Mouse (Mus musculus): ENCODE data around the gene Igf1. TPM values are rescaled to one million over a fixed set of nuclear protein-coding genes. Genes with fewer than 3 reads are reported as not detected.

Igf1 gene
- polyA plus RNA-seq, 1 experiment from 2014 or later, result 61.7 TPM

DNA sequence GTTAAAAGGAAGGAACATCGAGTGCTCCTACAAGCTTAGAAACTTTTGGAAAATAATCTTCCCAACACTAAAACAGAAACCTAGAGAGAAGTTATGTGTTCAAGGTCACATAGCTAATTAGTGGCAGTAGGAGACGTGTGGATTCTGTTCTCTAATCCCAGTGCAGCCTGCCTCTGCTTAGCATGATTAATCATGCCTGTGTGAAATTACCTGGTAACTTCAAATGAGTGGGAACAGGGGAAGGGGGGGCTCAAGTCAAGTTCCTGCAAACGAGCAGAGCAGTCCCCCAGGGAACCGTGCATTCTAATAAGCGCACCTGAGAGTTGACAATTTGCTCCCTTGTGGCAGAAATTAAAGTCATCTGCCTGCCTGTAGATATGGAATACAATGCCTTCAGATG is 14.8 kb downstream of the Igf1 start:
- no peak overlapping the region for H3K4me3 ChIP-seq (ENCODE audit: low read depth, low read length)
- H3K27ac ChIP-seq (replicated peaks; ENCODE audit: low read depth, low read length), result no peak overlapping the region
- no peaks in the 10 kb centered on the region for H3K9me3 ChIP-seq (ENCODE audit: control insufficient read depth, low read length)
- no peaks in the 10 kb centered on the region for H3K36me3 ChIP-seq (ENCODE audit: control insufficient read depth, insufficient read depth, low read length)
- no peak for DNase-seq (ENCODE audit: low spot score)
- WGBS, result 17% methylated on average over 5 of the region's 5 CpGs
- no peak overlapping the region for H3K4me2 ChIP-seq (ENCODE audit: low read depth, severe bottlenecking)
- no peak overlapping the region for H3K9ac ChIP-seq (ENCODE audit: low read length)
- peaks cover 27% of the 10 kb centered on the region for H3K4me1 ChIP-seq (ENCODE audit: control insufficient read depth, insufficient read depth, low read length)
- no peak for ATAC-seq (ENCODE audit: insufficient number of reproducible peaks, low FRiP score, low TSS enrichment, low read depth)
- H3K27me3 ChIP-seq (ENCODE audit: control insufficient read depth, insufficient read depth, low read length), result no peaks in the 10 kb centered on the region; the same call in 1 of the 2 replicates

DNA sequence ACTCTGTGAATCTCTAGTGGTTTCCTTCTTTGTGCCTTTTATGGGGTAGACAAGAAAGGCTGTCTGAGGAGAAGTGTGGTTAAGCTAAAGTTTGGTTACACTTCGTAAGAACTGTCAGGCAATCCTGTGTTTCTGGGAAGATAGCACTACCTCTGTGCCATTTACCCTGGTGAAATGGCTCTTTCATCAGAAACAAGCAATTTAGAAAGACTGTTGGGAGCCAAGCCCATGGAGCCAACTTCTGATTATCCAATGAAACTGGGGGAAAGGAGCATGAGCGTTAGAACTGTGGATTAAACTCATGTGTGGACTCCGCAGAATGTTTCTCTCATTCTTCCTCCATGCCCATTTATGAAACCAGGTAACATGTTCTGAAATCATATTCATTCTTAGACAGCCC is 15.5 kb downstream of the Igf1 start:
- H3K4me2 ChIP-seq (ENCODE audit: low read depth, severe bottlenecking), result no peak overlapping the region
- H3K9ac ChIP-seq (ENCODE audit: low read length), result no peak overlapping the region
- ATAC-seq (ENCODE audit: insufficient number of reproducible peaks, low FRiP score, low TSS enrichment, low read depth) (no peak), DNase-seq (ENCODE audit: low spot score) (no peak)
- no peaks in the 10 kb centered on the region for H3K9me3 ChIP-seq (ENCODE audit: control insufficient read depth, low read length)
- H3K27me3 ChIP-seq (ENCODE audit: control insufficient read depth, insufficient read depth, low read length), result no peaks in the 10 kb centered on the region; the same call in 1 of the 2 replicates
- no peak overlapping the region for H3K27ac ChIP-seq (replicated peaks; ENCODE audit: low read depth, low read length)
- H3K4me1 ChIP-seq (ENCODE audit: control insufficient read depth, insufficient read depth, low read length), result peaks cover 24% of the 10 kb centered on the region
- H3K4me3 ChIP-seq (ENCODE audit: low read depth, low read length), result no peak overlapping the region
- no peaks in the 10 kb centered on the region for H3K36me3 ChIP-seq (ENCODE audit: control insufficient read depth, insufficient read depth, low read length)
- 86% methylated on average over 3 of the region's 3 CpGs for WGBS

DNA sequence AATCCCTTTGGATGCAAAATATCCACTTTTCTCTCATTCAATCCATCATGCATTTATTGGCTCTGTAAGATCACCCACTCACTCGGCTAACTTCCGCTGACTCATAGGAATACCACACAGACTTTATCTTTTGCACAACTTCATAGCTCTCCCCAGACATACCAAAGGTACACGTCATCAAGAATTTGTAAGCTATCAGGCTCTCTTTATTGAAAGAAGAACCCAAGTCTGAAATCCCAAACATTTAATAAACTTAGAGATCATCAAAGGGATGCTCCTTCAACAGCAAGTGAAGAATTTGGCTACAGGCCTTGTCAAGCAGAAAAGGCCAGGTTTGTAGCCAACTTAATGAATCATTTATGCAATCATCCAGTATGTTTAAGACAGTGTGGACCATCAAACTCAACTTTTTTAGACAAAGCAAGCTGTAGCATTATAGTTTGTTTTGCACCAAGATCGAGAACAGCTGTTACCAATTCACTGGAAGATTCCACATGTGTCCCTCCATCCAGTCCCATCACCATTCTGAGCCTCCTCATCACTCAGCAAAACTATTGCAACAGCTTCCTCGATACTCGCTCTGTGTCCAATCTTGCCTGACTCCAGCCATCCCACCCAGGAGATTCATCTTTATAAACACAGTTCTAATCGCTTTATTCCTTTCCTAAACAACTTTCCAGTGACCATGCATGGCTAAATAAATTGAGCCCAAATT is 22.2 kb downstream of the Igf1 start:
- DNase-seq (ENCODE audit: low spot score), result no peak
- no peak overlapping the region for H3K9ac ChIP-seq (ENCODE audit: low read length)
- WGBS, result 94% methylated on average over 7 of the region's 7 CpGs
- H3K27me3 ChIP-seq (ENCODE audit: control insufficient read depth, insufficient read depth, low read length), result no peaks in the 10 kb centered on the region
- ATAC-seq (ENCODE audit: insufficient number of reproducible peaks, low FRiP score, low TSS enrichment, low read depth), result no peak
- no peaks in the 10 kb centered on the region for H3K4me1 ChIP-seq (ENCODE audit: control insufficient read depth, insufficient read depth, low read length)
- no peak overlapping the region for H3K27ac ChIP-seq (replicated peaks; ENCODE audit: low read depth, low read length)
- no peaks in the 10 kb centered on the region for H3K36me3 ChIP-seq (ENCODE audit: control insufficient read depth, insufficient read depth, low read length)
- H3K4me2 ChIP-seq (ENCODE audit: low read depth, severe bottlenecking), result no peak overlapping the region
- no peaks in the 10 kb centered on the region for H3K9me3 ChIP-seq (ENCODE audit: control insufficient read depth, low read length)
- H3K4me3 ChIP-seq (ENCODE audit: low read depth, low read length), result no peak overlapping the region

DNA sequence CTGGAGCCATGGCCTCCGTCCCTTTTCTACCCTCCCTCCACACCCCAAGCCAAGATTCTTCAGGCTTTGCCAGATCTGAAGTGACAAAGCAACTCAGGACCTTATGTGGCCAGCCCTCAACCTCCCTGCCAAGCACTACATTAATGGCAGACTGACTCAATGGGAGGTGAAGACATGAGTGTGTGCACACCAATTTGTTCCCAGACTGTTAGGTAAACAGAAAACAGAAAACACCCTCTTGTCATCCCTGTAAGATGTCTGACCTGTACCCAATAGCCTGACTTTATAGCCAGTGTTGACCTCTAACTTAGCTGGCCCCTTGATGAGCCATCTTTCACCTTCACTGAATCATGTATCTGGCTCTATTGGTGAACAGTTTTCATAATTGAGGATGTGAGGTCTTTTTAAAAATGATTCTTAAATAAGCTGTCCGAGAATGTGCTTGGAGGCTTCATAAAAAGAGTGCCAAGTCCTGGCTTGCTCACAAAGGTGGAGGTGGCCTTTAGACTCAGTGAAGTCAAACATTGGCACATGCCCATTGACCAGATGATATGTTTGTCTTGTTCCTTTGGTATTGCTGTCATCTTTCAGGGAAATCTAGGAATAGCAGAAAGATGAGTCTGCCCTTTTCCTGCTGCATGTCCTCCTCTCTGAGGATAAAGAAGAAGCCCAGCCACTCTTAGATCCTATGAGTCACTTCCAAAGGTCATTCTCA is 27.4 kb downstream of the Igf1 start:
- Histone ChIP-seq H3K27me3 (ENCODE audit: control insufficient read depth, insufficient read depth, low read length) (no peaks in the 10 kb centered on the region), H3K36me3 (ENCODE audit: control insufficient read depth, insufficient read depth, low read length) (no peaks in the 10 kb centered on the region), H3K9ac (ENCODE audit: low read length) (no peak overlapping the region), H3K27ac (replicated peaks; ENCODE audit: low read depth, low read length) (no peak overlapping the region), H3K4me2 (ENCODE audit: low read depth, severe bottlenecking) (no peak overlapping the region), H3K4me1 (ENCODE audit: control insufficient read depth, insufficient read depth, low read length) (no peaks in the 10 kb centered on the region), H3K4me3 (ENCODE audit: low read depth, low read length) (no peak overlapping the region), H3K9me3 (ENCODE audit: control insufficient read depth, low read length) (no peaks in the 10 kb centered on the region)
- no peak for DNase-seq (ENCODE audit: low spot score)
- WGBS, result 91% methylated on average over 2 of the region's 2 CpGs
- no peak for ATAC-seq (ENCODE audit: insufficient number of reproducible peaks, low FRiP score, low TSS enrichment, low read depth)

DNA sequence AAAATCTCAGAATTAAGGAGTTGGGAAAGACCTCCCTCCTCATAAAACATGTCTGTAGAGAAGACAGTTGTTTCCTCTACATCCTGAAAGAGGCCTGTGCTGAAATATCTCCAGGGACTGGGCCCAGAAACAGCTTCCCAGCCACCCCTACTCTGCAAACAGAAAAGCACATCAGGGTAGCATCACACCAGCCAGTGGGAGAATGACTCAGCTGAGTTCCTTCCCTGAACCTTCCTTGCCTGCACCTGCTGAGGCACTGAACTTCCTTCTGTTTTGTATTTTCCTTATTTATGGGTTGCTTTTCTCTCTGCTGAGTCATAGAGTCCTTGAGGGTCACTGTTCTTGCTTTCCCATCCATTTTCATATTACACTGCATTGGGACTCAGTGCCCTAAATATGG is 31.8 kb downstream of the Igf1 start:
- Histone ChIP-seq H3K27ac (replicated peaks; ENCODE audit: low read depth, low read length) (no peak overlapping the region), H3K9ac (ENCODE audit: low read length) (no peak overlapping the region), H3K9me3 (ENCODE audit: control insufficient read depth, low read length) (no peaks in the 10 kb centered on the region), H3K27me3 (ENCODE audit: control insufficient read depth, insufficient read depth, low read length) (no peaks in the 10 kb centered on the region), H3K4me2 (ENCODE audit: low read depth, severe bottlenecking) (no peak overlapping the region), H3K36me3 (ENCODE audit: control insufficient read depth, insufficient read depth, low read length) (no peaks in the 10 kb centered on the region), H3K4me1 (ENCODE audit: control insufficient read depth, insufficient read depth, low read length) (no peaks in the 10 kb centered on the region), H3K4me3 (ENCODE audit: low read depth, low read length) (no peak overlapping the region)
- DNase-seq (ENCODE audit: low spot score) (no peak), ATAC-seq (ENCODE audit: insufficient number of reproducible peaks, low FRiP score, low TSS enrichment, low read depth) (no peak)

DNA sequence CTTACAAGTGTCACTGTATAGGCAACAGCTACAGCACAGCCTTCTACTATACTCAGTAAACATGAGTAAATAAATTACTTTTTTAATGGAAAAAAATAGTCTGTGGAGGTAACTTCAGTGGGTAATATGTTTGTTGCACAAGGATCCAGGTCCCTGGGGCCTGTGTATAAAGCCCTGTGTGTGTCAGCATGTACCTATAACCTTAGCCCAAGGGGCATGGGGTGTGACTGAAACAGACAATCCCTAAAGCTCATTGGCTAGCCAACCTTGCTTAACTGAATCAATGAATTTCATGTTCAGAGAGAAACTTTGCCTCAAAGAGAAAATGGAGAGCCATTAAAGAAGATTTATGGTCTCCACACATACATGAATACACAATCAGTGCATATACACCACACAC is 34.2 kb downstream of the Igf1 start:
- Histone ChIP-seq H3K9ac (ENCODE audit: low read length) (no peak overlapping the region), H3K4me3 (ENCODE audit: low read depth, low read length) (no peak overlapping the region), H3K36me3 (ENCODE audit: control insufficient read depth, insufficient read depth, low read length) (no peaks in the 10 kb centered on the region), H3K27me3 (ENCODE audit: control insufficient read depth, insufficient read depth, low read length) (no peaks in the 10 kb centered on the region), H3K4me2 (ENCODE audit: low read depth, severe bottlenecking) (no peak overlapping the region), H3K9me3 (ENCODE audit: control insufficient read depth, low read length) (no peaks in the 10 kb centered on the region), H3K4me1 (ENCODE audit: control insufficient read depth, insufficient read depth, low read length) (peaks cover 6% of the 10 kb centered on the region; the same call in 1 of the 2 replicates), H3K27ac (replicated peaks; ENCODE audit: low read depth, low read length) (no peak overlapping the region)
- no peak for DNase-seq (ENCODE audit: low spot score)
- no peak for ATAC-seq (ENCODE audit: insufficient number of reproducible peaks, low FRiP score, low TSS enrichment, low read depth)

DNA sequence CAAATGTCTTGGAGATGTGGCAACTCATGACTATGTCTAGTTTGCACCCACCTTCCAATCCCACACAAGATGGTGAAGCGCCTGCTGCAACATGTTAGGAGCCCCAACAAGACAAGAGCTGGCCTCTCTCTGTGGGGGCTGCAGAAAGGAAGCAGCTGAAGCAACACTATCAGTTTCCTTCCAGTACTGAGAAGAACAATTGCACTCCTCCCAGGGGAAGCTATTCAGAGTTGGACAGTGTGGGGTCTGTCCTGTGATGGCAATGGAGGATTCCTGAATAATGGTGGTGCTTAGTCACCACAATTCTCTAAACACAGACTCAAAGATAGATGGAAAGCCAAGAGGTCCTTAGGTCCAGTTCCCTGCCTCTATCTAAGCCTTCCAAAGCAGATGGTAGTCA is 35.2 kb downstream of the Igf1 start:
- no peak for ATAC-seq (ENCODE audit: insufficient number of reproducible peaks, low FRiP score, low TSS enrichment, low read depth)

DNA sequence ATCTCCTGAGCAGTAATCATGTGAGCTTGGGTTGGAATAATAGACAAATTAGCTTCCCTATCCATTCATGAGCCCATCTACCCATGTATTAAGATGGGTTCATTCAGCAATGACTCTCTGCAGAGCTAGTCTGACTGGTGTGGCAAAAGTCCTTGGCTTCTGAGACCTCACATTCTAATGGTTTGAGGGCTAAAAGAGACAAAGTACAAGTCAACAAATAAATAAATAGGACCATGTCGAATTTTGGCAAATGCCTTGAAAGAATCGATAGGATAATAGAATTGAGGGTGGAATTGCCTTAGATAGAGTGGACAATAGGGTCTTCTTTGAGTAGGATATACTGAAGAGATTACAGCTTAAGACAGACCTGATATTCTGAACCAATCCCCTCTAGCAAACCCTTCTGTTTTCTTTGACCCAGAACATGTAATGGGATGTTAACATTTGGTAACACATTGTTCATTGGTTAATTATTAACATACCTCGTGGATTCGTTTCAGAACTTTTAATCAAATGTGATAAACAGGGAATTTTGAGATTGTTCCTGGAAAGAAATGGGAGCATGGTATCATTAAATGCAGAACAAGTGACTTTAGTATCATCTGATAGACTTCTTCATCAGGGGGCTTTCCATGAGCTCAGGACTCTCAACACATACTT is 36.5 kb downstream of the Igf1 start:
- DNase-seq (ENCODE audit: low spot score) (no peak), ATAC-seq (ENCODE audit: insufficient number of reproducible peaks, low FRiP score, low TSS enrichment, low read depth) (no peak)
- H3K36me3 ChIP-seq (ENCODE audit: control insufficient read depth, insufficient read depth, low read length), result no peaks in the 10 kb centered on the region
- H3K4me3 ChIP-seq (ENCODE audit: low read depth, low read length), result no peak overlapping the region
- H3K27me3 ChIP-seq (ENCODE audit: control insufficient read depth, insufficient read depth, low read length), result no peaks in the 10 kb centered on the region
- H3K4me2 ChIP-seq (ENCODE audit: low read depth, severe bottlenecking), result no peak overlapping the region
- peaks cover 6% of the 10 kb centered on the region; the same call in 1 of the 2 replicates for H3K4me1 ChIP-seq (ENCODE audit: control insufficient read depth, insufficient read depth, low read length)
- no peaks in the 10 kb centered on the region for H3K9me3 ChIP-seq (ENCODE audit: control insufficient read depth, low read length)
- no peak overlapping the region for H3K27ac ChIP-seq (replicated peaks; ENCODE audit: low read depth, low read length)
- H3K9ac ChIP-seq (ENCODE audit: low read length), result no peak overlapping the region
- WGBS, result 85% methylated on average over 4 of the region's 4 CpGs

More for the DNA sequence above, 35.2 kb downstream of the Igf1 start:
- 94% methylated on average over 1 of the region's 1 CpGs for WGBS
- no peak for DNase-seq (ENCODE audit: low spot score)
- Histone ChIP-seq H3K27me3 (ENCODE audit: control insufficient read depth, insufficient read depth, low read length) (no peaks in the 10 kb centered on the region), H3K36me3 (ENCODE audit: control insufficient read depth, insufficient read depth, low read length) (no peaks in the 10 kb centered on the region), H3K27ac (replicated peaks; ENCODE audit: low read depth, low read length) (no peak overlapping the region), H3K4me3 (ENCODE audit: low read depth, low read length) (no peak overlapping the region), H3K9me3 (ENCODE audit: control insufficient read depth, low read length) (no peaks in the 10 kb centered on the region), H3K4me1 (ENCODE audit: control insufficient read depth, insufficient read depth, low read length) (peaks cover 6% of the 10 kb centered on the region; the same call in 1 of the 2 replicates), H3K4me2 (ENCODE audit: low read depth, severe bottlenecking) (no peak overlapping the region), H3K9ac (ENCODE audit: low read length) (no peak overlapping the region)

Measured in limb, embryonic 11.5 days (tissue).